Mouse (Mus musculus): ENCODE data around the gene Vegfb. TPM values are rescaled to one million over a fixed set of nuclear protein-coding genes. Genes with fewer than 3 reads are reported as not detected.

The Vegfb gene
- total RNA-seq, 2 experiments from 2014 or later = 13.2 to 56.3 TPM

GRCm38 (mm10) chr19:6974211-6975205, 12.9 kb downstream of the Vegfb start, which contains the start of gene Ppp1r14b:
Gene Ppp1r14b (plus strand): TSS chr19:6974968.
- ATAC-seq (replicated peaks; ENCODE audit: low FRiP score, low TSS enrichment, poor library complexity, severe bottlenecking) = peak; percentile 70

- ATAC-seq (replicated peaks; ENCODE audit: low FRiP score, low TSS enrichment, poor library complexity, severe bottlenecking) = no peak
Measured at GRCm38 (mm10) chr19:6973581-6974190, 13.8 kb downstream of the Vegfb start.

GRCm38 (mm10) chr19:6972247-6972917, 15.1 kb downstream of the Vegfb start:
- no peak for ATAC-seq (replicated peaks; ENCODE audit: low FRiP score, low TSS enrichment, poor library complexity, severe bottlenecking)

- ATAC-seq (replicated peaks; ENCODE audit: low FRiP score, low TSS enrichment, poor library complexity, severe bottlenecking) = no peak
Measured at GRCm38 (mm10) chr19:6971644-6972043, 15.8 kb downstream of the Vegfb start.

- ATAC-seq (replicated peaks; ENCODE audit: low FRiP score, low TSS enrichment, poor library complexity, severe bottlenecking) = no peak
Measured at GRCm38 (mm10) chr19:6970460-6971085, 16.9 kb downstream of the Vegfb start.

- 0 out of 2 replicates have a peak, but pooled peaks have one; percentile 19 for ATAC-seq (replicated peaks; ENCODE audit: low FRiP score, low TSS enrichment, poor library complexity, severe bottlenecking)
Measured at GRCm38 (mm10) chr19:6969665-6970381, 17.6 kb downstream of the Vegfb start.

GRCm38 (mm10) chr19:6969291-6969664, 18.2 kb downstream of the Vegfb start:
- no peak for ATAC-seq (replicated peaks; ENCODE audit: low FRiP score, low TSS enrichment, poor library complexity, severe bottlenecking)

GRCm38 (mm10) chr19:6968491-6969271, 18.8 kb downstream of the Vegfb start:
- ATAC-seq (replicated peaks; ENCODE audit: low FRiP score, low TSS enrichment, poor library complexity, severe bottlenecking) = no peak

GRCm38 (mm10) chr19:6956461-6956860, 31.0 kb downstream of the Vegfb start:
- ATAC-seq (replicated peaks; ENCODE audit: low FRiP score, low TSS enrichment, poor library complexity, severe bottlenecking) = no peak

- ATAC-seq (replicated peaks; ENCODE audit: low FRiP score, low TSS enrichment, poor library complexity, severe bottlenecking) = no peak
Measured at GRCm38 (mm10) chr19:6955424-6955823, 32.0 kb downstream of the Vegfb start.

- no peak for ATAC-seq (replicated peaks; ENCODE audit: low FRiP score, low TSS enrichment, poor library complexity, severe bottlenecking)
Measured at GRCm38 (mm10) chr19:6954046-6954445, 33.4 kb downstream of the Vegfb start.

GRCm38 (mm10) chr19:6952712-6953037, 34.8 kb downstream of the Vegfb start:
- no peak for ATAC-seq (replicated peaks; ENCODE audit: low FRiP score, low TSS enrichment, poor library complexity, severe bottlenecking)

GRCm38 (mm10) chr19:6951994-6952711, 35.3 kb downstream of the Vegfb start:
- ATAC-seq (replicated peaks; ENCODE audit: low FRiP score, low TSS enrichment, poor library complexity, severe bottlenecking) = peak; percentile 45

GRCm38 (mm10) chr19:6951381-6951968, 36.0 kb downstream of the Vegfb start:
- ATAC-seq (replicated peaks; ENCODE audit: low FRiP score, low TSS enrichment, poor library complexity, severe bottlenecking) = peak; percentile 71

- ATAC-seq (replicated peaks; ENCODE audit: low FRiP score, low TSS enrichment, poor library complexity, severe bottlenecking) = peak; percentile 18; the same call in 1 of the 2 replicates
Measured at GRCm38 (mm10) chr19:6950613-6951153, 36.8 kb downstream of the Vegfb start.

GRCm38 (mm10) chr19:6949951-6950350, 37.5 kb downstream of the Vegfb start:
- ATAC-seq (replicated peaks; ENCODE audit: low FRiP score, low TSS enrichment, poor library complexity, severe bottlenecking) = no peak

GRCm38 (mm10) chr19:6949532-6949931, 37.9 kb downstream of the Vegfb start:
- ATAC-seq (replicated peaks; ENCODE audit: low FRiP score, low TSS enrichment, poor library complexity, severe bottlenecking) = no peak

Measured in megakaryocyte-erythroid progenitor cell, adult 5-6 weeks (primary cell).